Mouse (Mus musculus): ENCODE results near the gene Egfl8.

The Egfl8 gene

GRCm38 (mm10) chr17:34589206-34589605 is 26.6 kb downstream of the Egfl8 start:
- in situ Hi-C loops (cut with MboI; ENCODE audit: low pct_unique_long_range_greater_than_20kb in 1 of 2, low sequenced_read_pairs in 2 of 2, unreplicated experiment in 1 of 2), result no loop called here

- in situ Hi-C loops (cut with MboI; ENCODE audit: low pct_unique_long_range_greater_than_20kb in 1 of 2, low sequenced_read_pairs in 2 of 2, unreplicated experiment in 1 of 2), result no loop called here
Measured at GRCm38 (mm10) chr17:34588767-34589166, 27.0 kb downstream of the Egfl8 start.

- in situ Hi-C loops (cut with MboI; ENCODE audit: low pct_unique_long_range_greater_than_20kb in 1 of 2, low sequenced_read_pairs in 2 of 2, unreplicated experiment in 1 of 2), result no loop called here
Measured at GRCm38 (mm10) chr17:34587814-34588213, 28.0 kb downstream of the Egfl8 start.

- in situ Hi-C loops (cut with MboI; ENCODE audit: low pct_unique_long_range_greater_than_20kb in 1 of 2, low sequenced_read_pairs in 2 of 2, unreplicated experiment in 1 of 2), result no loop called here
Measured at GRCm38 (mm10) chr17:34587423-34587811, 28.4 kb downstream of the Egfl8 start.

- in situ Hi-C loops (cut with MboI; ENCODE audit: low pct_unique_long_range_greater_than_20kb in 1 of 2, low sequenced_read_pairs in 2 of 2, unreplicated experiment in 1 of 2), result no loop called here
Measured at GRCm38 (mm10) chr17:34586796-34587422, 28.9 kb downstream of the Egfl8 start.

GRCm38 (mm10) chr17:34585877-34586771 is 29.6 kb downstream of the Egfl8 start:
- in situ Hi-C loops (cut with MboI; ENCODE audit: low pct_unique_long_range_greater_than_20kb in 1 of 2, low sequenced_read_pairs in 2 of 2, unreplicated experiment in 1 of 2), result no loop called here

- in situ Hi-C loops (cut with MboI; ENCODE audit: low pct_unique_long_range_greater_than_20kb in 1 of 2, low sequenced_read_pairs in 2 of 2, unreplicated experiment in 1 of 2), result no loop called here
Measured at GRCm38 (mm10) chr17:34585121-34585520, 30.6 kb downstream of the Egfl8 start.

- in situ Hi-C loops (cut with MboI; ENCODE audit: low pct_unique_long_range_greater_than_20kb in 1 of 2, low sequenced_read_pairs in 2 of 2, unreplicated experiment in 1 of 2), result no loop called here
Measured at GRCm38 (mm10) chr17:34583819-34584218, 32.0 kb downstream of the Egfl8 start.

GRCm38 (mm10) chr17:34583397-34583796 is 32.4 kb downstream of the Egfl8 start:
- in situ Hi-C loops (cut with MboI; ENCODE audit: low pct_unique_long_range_greater_than_20kb in 1 of 2, low sequenced_read_pairs in 2 of 2, unreplicated experiment in 1 of 2), result no loop called here

- in situ Hi-C loops (cut with MboI; ENCODE audit: low pct_unique_long_range_greater_than_20kb in 1 of 2, low sequenced_read_pairs in 2 of 2, unreplicated experiment in 1 of 2), result no loop called here
Measured at GRCm38 (mm10) chr17:34582528-34582927, 33.2 kb downstream of the Egfl8 start.

GRCm38 (mm10) chr17:34578070-34578469 is 37.7 kb downstream of the Egfl8 start:
- in situ Hi-C loops (cut with MboI; ENCODE audit: low pct_unique_long_range_greater_than_20kb in 1 of 2, low sequenced_read_pairs in 2 of 2, unreplicated experiment in 1 of 2), result loop anchor here in 1 of 2 experiments (5.0 kb wide), 1 partner anchor 49 kb away; the partner anchor contains the start of genes Ppt2 and Prrt1

- in situ Hi-C loops (cut with MboI; ENCODE audit: low pct_unique_long_range_greater_than_20kb in 1 of 2, low sequenced_read_pairs in 2 of 2, unreplicated experiment in 1 of 2), result loop anchor here in 1 of 2 experiments (5.0 kb wide), 1 partner anchor 51 kb away; the partner anchor contains the start of genes Ppt2 and Prrt1
Measured at GRCm38 (mm10) chr17:34576577-34576976, 39.2 kb downstream of the Egfl8 start.

GRCm38 (mm10) chr17:34572361-34572760 is 43.4 kb downstream of the Egfl8 start:
- in situ Hi-C loops (cut with MboI; ENCODE audit: low pct_unique_long_range_greater_than_20kb in 1 of 2, low sequenced_read_pairs in 2 of 2, unreplicated experiment in 1 of 2), result no loop called here

- in situ Hi-C loops (cut with MboI; ENCODE audit: low pct_unique_long_range_greater_than_20kb in 1 of 2, low sequenced_read_pairs in 2 of 2, unreplicated experiment in 1 of 2), result no loop called here
Measured at GRCm38 (mm10) chr17:34571875-34572274, 43.9 kb downstream of the Egfl8 start.

- in situ Hi-C loops (cut with MboI; ENCODE audit: low pct_unique_long_range_greater_than_20kb in 1 of 2, low sequenced_read_pairs in 2 of 2, unreplicated experiment in 1 of 2), result no loop called here
Measured at GRCm38 (mm10) chr17:34569919-34570318, 45.9 kb downstream of the Egfl8 start.

GRCm38 (mm10) chr17:34568421-34568820 is 47.4 kb downstream of the Egfl8 start:
- in situ Hi-C loops (cut with MboI; ENCODE audit: low pct_unique_long_range_greater_than_20kb in 1 of 2, low sequenced_read_pairs in 2 of 2, unreplicated experiment in 1 of 2), result no loop called here

GRCm38 (mm10) chr17:34567311-34567710 is 48.5 kb downstream of the Egfl8 start:
- in situ Hi-C loops (cut with MboI; ENCODE audit: low pct_unique_long_range_greater_than_20kb in 1 of 2, low sequenced_read_pairs in 2 of 2, unreplicated experiment in 1 of 2), result no loop called here

GRCm38 (mm10) chr17:34564796-34565195 is 51.0 kb downstream of the Egfl8 start:
- in situ Hi-C loops (cut with MboI; ENCODE audit: low pct_unique_long_range_greater_than_20kb in 1 of 2, low sequenced_read_pairs in 2 of 2, unreplicated experiment in 1 of 2), result no loop called here

GRCm38 (mm10) chr17:34564003-34564421 is 51.8 kb downstream of the Egfl8 start, which contains the start of gene Notch4:
Notch4 (plus strand) TSS chr17:34564268.
- in situ Hi-C loops (cut with MboI; ENCODE audit: low pct_unique_long_range_greater_than_20kb in 1 of 2, low sequenced_read_pairs in 2 of 2, unreplicated experiment in 1 of 2), result no loop called here

All from mouse embryonic stem cell (cell line).